Comparison of ENCODE assay signal across 10 mouse cellular contexts in genomic region chr10:127197505-127198110, GRCm38 (mm10). TPM values are rescaled to one million over a fixed set of nuclear protein-coding genes. Genes with fewer than 3 reads are reported as not detected.
DNase-seq lines count a peak whose midpoint lies in the region; ATAC-seq and TF ChIP-seq lines count a peak whose summit lies in the region.
"Had no signal": no experiment of that assay in that cellular context is flagged by ENCODE, and none has a peak within 500 bp of the region (broad histone marks: within the 10 kb centered on the region; RNA-seq: fewer than 3 reads in every experiment).

No protein-coding gene starts in this region.

- ATAC-seq in forebrain, embryonic 14.5 days, result no peak
- no peak for ATAC-seq in forebrain, postnatal 0 days
- no peak for ATAC-seq in midbrain, postnatal 0 days (ENCODE audit: low FRiP score)
- ATAC-seq in midbrain, embryonic 16.5 days, result no peak
- ATAC-seq: forebrain, embryonic 16.5 days had no signal

- WGBS in forebrain, embryonic 14.5 days, result 89% methylated on average over 11 of the region's 11 CpGs
- WGBS in forebrain, postnatal 0 days, result 83% methylated on average over 11 of the region's 11 CpGs
- 60% methylated on average over 11 of the region's 11 CpGs for WGBS in kidney, adult 2 months
- 90% methylated on average over 11 of the region's 11 CpGs for WGBS in midbrain, postnatal 0 days
- WGBS in midbrain, embryonic 16.5 days, result 84% methylated on average over 11 of the region's 11 CpGs

- peaks cover 50% of the 10 kb centered on the region for H3K36me3 ChIP-seq in forebrain, embryonic 14.5 days (ENCODE audit: control insufficient read depth, insufficient read depth, low read length)
- H3K36me3 ChIP-seq in forebrain, postnatal 0 days (ENCODE audit: insufficient read depth), result peaks cover 47% of the 10 kb centered on the region
- H3K36me3 ChIP-seq in kidney, adult 2 months (ENCODE audit: control insufficient read depth, insufficient read depth, low read length), result no peaks in the 10 kb centered on the region; the same call in 1 of the 2 replicates
- peaks cover 34% of the 10 kb centered on the region for H3K36me3 ChIP-seq in midbrain, postnatal 0 days (ENCODE audit: insufficient read depth, low read length)
- peaks cover 19% of the 10 kb centered on the region for H3K36me3 ChIP-seq in midbrain, embryonic 16.5 days (ENCODE audit: control insufficient read depth, insufficient read depth, low read length)

- no peaks in the 10 kb centered on the region for H3K9me3 ChIP-seq in forebrain, embryonic 14.5 days (replicated peaks; ENCODE audit: control insufficient read depth, low read length)
- no peaks in the 10 kb centered on the region for H3K9me3 ChIP-seq in forebrain, postnatal 0 days (ENCODE audit: low read length)
- H3K9me3 ChIP-seq in midbrain, postnatal 0 days (ENCODE audit: low read length), result no peaks in the 10 kb centered on the region
- no peaks in the 10 kb centered on the region for H3K9me3 ChIP-seq in midbrain, embryonic 16.5 days (replicated peaks; ENCODE audit: control insufficient read depth, low read length, poor library complexity, severe bottlenecking)

- peaks cover 13% of the 10 kb centered on the region for H3K4me1 ChIP-seq in forebrain, embryonic 14.5 days (ENCODE audit: control insufficient read depth, insufficient read depth, low read length)
- no peaks in the 10 kb centered on the region; the same call in 1 of the 2 replicates for H3K4me1 ChIP-seq in forebrain, postnatal 0 days (ENCODE audit: insufficient read depth)
- peaks cover 18% of the 10 kb centered on the region for H3K4me1 ChIP-seq in kidney, adult 2 months (ENCODE audit: control insufficient read depth, insufficient read depth, low read length)
- peaks cover 6% of the 10 kb centered on the region; the same call in 1 of the 2 replicates for H3K4me1 ChIP-seq in midbrain, postnatal 0 days (ENCODE audit: insufficient read depth, low read length)
- peaks cover 16% of the 10 kb centered on the region for H3K4me1 ChIP-seq in midbrain, embryonic 16.5 days (ENCODE audit: control insufficient read depth, insufficient read depth, low read length)

- DNase-seq in forebrain, embryonic 14.5 days (ENCODE audit: low spot score), result no peak
- no peak for DNase-seq in forebrain, postnatal 0 days
- peak; percentile 19 for DNase-seq in kidney, adult 2 months
- no peak for DNase-seq in kidney, postnatal 14 days
- DNase-seq in midbrain, postnatal 0 days (ENCODE audit: low spot score), result no peak
- no peak for DNase-seq in urinary bladder, postnatal 36 days (ENCODE audit: low spot score in 2 of 2)
- no peak for DNase-seq in ovary, postnatal 14 days (ENCODE audit: low spot score)
- DNase-seq: thymus, adult 18-20 months had no signal

- H3K4me2 ChIP-seq in forebrain, embryonic 14.5 days (ENCODE audit: low read length), result no peak overlapping the region
- no peak overlapping the region for H3K4me2 ChIP-seq in forebrain, postnatal 0 days (ENCODE audit: low read depth)
- H3K4me2 ChIP-seq in midbrain, postnatal 0 days (ENCODE audit: low read depth, low read length, poor library complexity, severe bottlenecking), result no peak overlapping the region
- H3K4me2 ChIP-seq in midbrain, embryonic 16.5 days (ENCODE audit: low read length), result no peak overlapping the region

- no peak for TF ChIP-seq CTCF in forebrain, postnatal 0 days (IDR thresholded peaks at IDR 0.05; ENCODE audit: low read depth)
- TF ChIP-seq CTCF in kidney, adult 2 months (conservative IDR thresholded peaks at IDR 0.05; ENCODE audit: insufficient read depth, insufficient read length, low read depth, low read length), result no peak
- no peak for TF ChIP-seq CTCF in midbrain, postnatal 0 days (IDR thresholded peaks at IDR 0.05)

- no peak overlapping the region for H3K4me3 ChIP-seq in forebrain, embryonic 14.5 days (ENCODE audit: low read depth, low read length)
- H3K4me3 ChIP-seq in forebrain, postnatal 0 days (ENCODE audit: low read depth, low read length), result no peak overlapping the region
- no peak overlapping the region for H3K4me3 ChIP-seq in kidney, adult 2 months (ENCODE audit: insufficient read depth, low read depth, low read length)
- H3K4me3 ChIP-seq in midbrain, postnatal 0 days (ENCODE audit: low read depth, low read length), result no peak overlapping the region
- H3K4me3 ChIP-seq in midbrain, embryonic 16.5 days (ENCODE audit: low read depth, low read length), result no peak overlapping the region

- no peaks in the 10 kb centered on the region for H3K27me3 ChIP-seq in forebrain, embryonic 14.5 days (replicated peaks; ENCODE audit: control insufficient read depth, insufficient read depth, low read length)
- H3K27me3 ChIP-seq in forebrain, postnatal 0 days (ENCODE audit: insufficient read depth, low read length), result no peaks in the 10 kb centered on the region
- H3K27me3 ChIP-seq in kidney, adult 2 months (replicated peaks; ENCODE audit: control insufficient read depth, insufficient read depth, low read length), result no peaks in the 10 kb centered on the region
- no peaks in the 10 kb centered on the region for H3K27me3 ChIP-seq in midbrain, postnatal 0 days (ENCODE audit: insufficient read depth, low read length)
- no peaks in the 10 kb centered on the region for H3K27me3 ChIP-seq in midbrain, embryonic 16.5 days (ENCODE audit: control insufficient read depth, insufficient read depth, low read depth, low read length)

- no peak for TF ChIP-seq POLR2A in kidney, adult 2 months (IDR thresholded peaks at IDR 0.05; ENCODE audit: low read depth, low read length)

- H3K27ac ChIP-seq in forebrain, embryonic 14.5 days (ENCODE audit: low read depth, low read length), result peak overlapping the region; percentile 21; the same call in 1 of the 2 replicates
- H3K27ac ChIP-seq in forebrain, postnatal 0 days (ENCODE audit: low read depth, low read length), result no peak overlapping the region
- H3K27ac ChIP-seq in kidney, adult 2 months (ENCODE audit: insufficient read depth, low read depth, low read length), result 0 out of 2 replicates have a peak overlapping the region, but pooled peaks have one; percentile 11
- 0 out of 2 replicates have a peak overlapping the region, but pooled peaks have one; percentile 12 for H3K27ac ChIP-seq in midbrain, postnatal 0 days (ENCODE audit: low read depth, low read length)
- no peak overlapping the region for H3K27ac ChIP-seq in midbrain, embryonic 16.5 days (ENCODE audit: low read length)

- H3K9ac ChIP-seq in forebrain, embryonic 14.5 days (ENCODE audit: low read length), result no peak overlapping the region
- H3K9ac ChIP-seq in forebrain, postnatal 0 days, result no peak overlapping the region
- no peak overlapping the region for H3K9ac ChIP-seq in midbrain, postnatal 0 days (replicated peaks; ENCODE audit: low read length, poor library complexity, severe bottlenecking)
- H3K9ac ChIP-seq in midbrain, embryonic 16.5 days (ENCODE audit: low read depth, low read length), result no peak overlapping the region

RNA-seq across cellular contexts. Expression of gene Dtx3, which starts 2.1 kb away (rescaled TPM):
- 148 and 187 TPM in 2 replicates for polyA plus RNA-seq in forebrain, embryonic 14.5 days (2014; fragmentation: Nextera tagmentation; extraction: Ambion mirVana)
- total RNA-seq in forebrain, postnatal 0 days (2014; rRNA removed), result 198 and 245 TPM in 2 replicates
- 175 and 178 TPM in 2 replicates for polyA plus RNA-seq in forebrain, postnatal 0 days (2015; fragmentation: Nextera tagmentation; extraction: Ambion mirVana)
- polyA plus RNA-seq in kidney, adult 2 months (2012; rRNA removed), result 101 and 132 TPM in 2 replicates
- total RNA-seq in midbrain, postnatal 0 days (2014; rRNA removed), result 258 and 275 TPM in 2 replicates
- polyA plus RNA-seq in midbrain, postnatal 0 days (2015; fragmentation: Nextera tagmentation; extraction: Ambion mirVana), result 205 and 217 TPM in 2 replicates
- 254 and 255 TPM in 2 replicates for polyA plus RNA-seq in midbrain, embryonic 16.5 days (2015; fragmentation: Nextera tagmentation; extraction: Ambion mirVana)

RNA-seq across cellular contexts. Expression of gene Arhgef25, which starts 7.7 kb away (rescaled TPM):
- polyA plus RNA-seq in forebrain, embryonic 14.5 days (2014; fragmentation: Nextera tagmentation; extraction: Ambion mirVana), result 21.4 and 22.9 TPM in 2 replicates
- total RNA-seq in forebrain, postnatal 0 days (2014; rRNA removed), result 45.4 and 61.3 TPM in 2 replicates
- 14.8 and 16.9 TPM in 2 replicates for polyA plus RNA-seq in forebrain, postnatal 0 days (2015; fragmentation: Nextera tagmentation; extraction: Ambion mirVana)
- 9.2 and 11.9 TPM in 2 replicates for polyA plus RNA-seq in kidney, adult 2 months (2012; rRNA removed)
- total RNA-seq in midbrain, postnatal 0 days (2014; rRNA removed), result 47.6 and 48.8 TPM in 2 replicates
- polyA plus RNA-seq in midbrain, postnatal 0 days (2015; fragmentation: Nextera tagmentation; extraction: Ambion mirVana), result 13.5 and 15.4 TPM in 2 replicates
- 19.6 and 20.2 TPM in 2 replicates for polyA plus RNA-seq in midbrain, embryonic 16.5 days (2015; fragmentation: Nextera tagmentation; extraction: Ambion mirVana)

RNA-seq across cellular contexts. Expression of gene Pip4k2c, which starts 13.8 kb away (rescaled TPM):
- polyA plus RNA-seq in forebrain, embryonic 14.5 days (2014; fragmentation: Nextera tagmentation; extraction: Ambion mirVana), result 15.3 and 17.4 TPM in 2 replicates
- total RNA-seq in forebrain, postnatal 0 days (2014; rRNA removed), result 21.5 and 23.3 TPM in 2 replicates
- 17.8 and 20.1 TPM in 2 replicates for polyA plus RNA-seq in forebrain, postnatal 0 days (2015; fragmentation: Nextera tagmentation; extraction: Ambion mirVana)
- polyA plus RNA-seq in kidney, adult 2 months (2012; rRNA removed), result 116 and 120 TPM in 2 replicates
- 17.0 and 18.3 TPM in 2 replicates for total RNA-seq in midbrain, postnatal 0 days (2014; rRNA removed)
- polyA plus RNA-seq in midbrain, postnatal 0 days (2015; fragmentation: Nextera tagmentation; extraction: Ambion mirVana), result 14.5 and 15.1 TPM in 2 replicates
- polyA plus RNA-seq in midbrain, embryonic 16.5 days (2015; fragmentation: Nextera tagmentation; extraction: Ambion mirVana), result 16.9 and 18.4 TPM in 2 replicates

RNA-seq across cellular contexts. Expression of gene Slc26a10, which starts 17.2 kb away (rescaled TPM):
- 0.69 and 0.95 TPM in 2 replicates for polyA plus RNA-seq in forebrain, embryonic 14.5 days (2014; fragmentation: Nextera tagmentation; extraction: Ambion mirVana)
- 0.10 TPM in 1 of 2 replicates, not detected in the other for total RNA-seq in forebrain, postnatal 0 days (2014; rRNA removed)
- 0.80 and 1.1 TPM in 2 replicates for polyA plus RNA-seq in forebrain, postnatal 0 days (2015; fragmentation: Nextera tagmentation; extraction: Ambion mirVana)
- 6.6 and 8.1 TPM in 2 replicates for polyA plus RNA-seq in kidney, adult 2 months (2012; rRNA removed)
- 0.05 TPM in 2 replicates for total RNA-seq in midbrain, postnatal 0 days (2014; rRNA removed)
- 0.80 TPM in 2 replicates for polyA plus RNA-seq in midbrain, postnatal 0 days (2015; fragmentation: Nextera tagmentation; extraction: Ambion mirVana)
- 1.1 and 1.2 TPM in 2 replicates for polyA plus RNA-seq in midbrain, embryonic 16.5 days (2015; fragmentation: Nextera tagmentation; extraction: Ambion mirVana)

RNA-seq across cellular contexts. Expression of gene B4galnt1, which starts 32.6 kb away (rescaled TPM):
- polyA plus RNA-seq in forebrain, embryonic 14.5 days (2014; fragmentation: Nextera tagmentation; extraction: Ambion mirVana), result 30.7 and 46.8 TPM in 2 replicates
- 87.9 and 94.4 TPM in 2 replicates for total RNA-seq in forebrain, postnatal 0 days (2014; rRNA removed)
- polyA plus RNA-seq in forebrain, postnatal 0 days (2015; fragmentation: Nextera tagmentation; extraction: Ambion mirVana), result 87.3 and 87.8 TPM in 2 replicates
- 15.4 and 27.5 TPM in 2 replicates for polyA plus RNA-seq in kidney, adult 2 months (2012; rRNA removed)
- 126 and 134 TPM in 2 replicates for total RNA-seq in midbrain, postnatal 0 days (2014; rRNA removed)
- polyA plus RNA-seq in midbrain, postnatal 0 days (2015; fragmentation: Nextera tagmentation; extraction: Ambion mirVana), result 86.8 and 88.6 TPM in 2 replicates
- 60.7 and 71.7 TPM in 2 replicates for polyA plus RNA-seq in midbrain, embryonic 16.5 days (2015; fragmentation: Nextera tagmentation; extraction: Ambion mirVana)

Comparison
In these comparisons a context has a peak if more than half of its experiments do, and no peak if none do; other contexts are left out.
1. H3K27ac ChIP-seq: peak in forebrain, embryonic 14.5 days (single experiment), kidney, adult 2 months (single experiment) and midbrain, postnatal 0 days (single experiment); none in forebrain, postnatal 0 days (single experiment) and midbrain, embryonic 16.5 days (single experiment).